Mouse (Mus musculus): ENCODE results near the gene Abca15. TPM values are rescaled to one million over a fixed set of nuclear protein-coding genes. Genes with fewer than 3 reads are reported as not detected.

The Abca15 gene
- polyA plus RNA-seq (2014; fragmentation: Illumina TruSeq; extraction: RNeasy Lipid Tissue Mini Kit (QIAGEN cat#74804); ENCODE audit: low read depth, low replicate concordance): 0.22 TPM

DNA sequence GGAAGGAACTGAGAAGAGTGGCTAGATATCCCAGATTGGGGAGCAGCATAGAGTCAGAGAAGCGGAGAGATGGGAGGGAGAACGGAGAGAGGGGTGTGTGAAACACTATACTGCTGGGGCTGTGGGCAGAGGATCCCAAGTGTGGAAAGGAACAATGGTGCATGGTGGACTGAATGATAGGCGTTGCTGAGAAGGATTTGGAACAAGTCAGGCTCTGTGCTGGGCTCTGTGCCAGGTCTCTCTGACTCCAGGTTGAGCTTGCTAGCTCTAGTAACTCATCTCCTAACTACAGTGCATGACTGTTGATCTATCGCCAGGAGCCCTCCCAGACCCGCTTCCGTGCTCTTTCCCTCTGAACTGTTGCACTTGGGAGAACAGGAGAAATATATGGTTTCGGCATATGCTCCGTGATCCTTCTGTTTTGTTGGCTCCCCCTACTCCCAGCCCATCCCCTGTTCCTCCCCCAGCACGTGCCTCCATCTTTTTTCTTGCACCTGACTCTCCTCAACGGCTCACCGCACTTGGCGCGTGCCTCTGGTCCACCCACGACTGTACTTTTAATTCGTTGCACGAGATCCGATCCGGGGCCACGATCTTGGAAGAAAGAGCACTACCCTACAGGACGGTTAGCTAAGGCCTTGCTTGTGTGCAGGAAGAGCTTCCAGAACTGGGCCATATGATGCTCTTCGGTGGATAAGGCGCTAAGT is at the start of gene Abca15:
Abca15 (plus strand) TSS at position 584 of the 707 bp plus-strand sequence.

DNA sequence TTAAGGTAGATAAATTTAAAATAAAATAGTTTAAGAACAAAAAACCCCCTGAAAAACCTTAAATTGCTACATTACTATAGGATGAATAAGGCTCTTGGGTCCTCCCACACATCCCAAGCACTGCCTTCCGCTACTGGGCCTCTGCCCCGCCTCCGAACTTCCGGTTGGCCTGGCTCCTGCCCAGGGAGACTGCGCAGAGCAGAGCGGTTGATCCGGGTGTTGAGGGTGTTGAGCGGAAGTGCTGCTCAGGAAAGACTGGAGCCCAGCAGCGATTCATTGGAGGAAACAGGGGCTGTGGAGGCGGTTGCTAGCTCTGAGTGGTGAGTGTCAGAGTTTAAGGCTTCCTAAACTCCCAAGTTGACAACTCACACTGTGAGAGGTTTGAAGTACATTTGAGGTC is 81.0 kb downstream of the Abca15 start, which contains the start of gene Abca16:
Abca16 (plus strand) TSS at position 201 of the 400 bp plus-strand sequence.

Other genes with a start within 250 kb of the Abca15 start
- not detected for gene Dnah3, start 233.4 kb upstream of the Abca15 start, polyA plus RNA-seq (2014; fragmentation: Illumina TruSeq; extraction: RNeasy Lipid Tissue Mini Kit (QIAGEN cat#74804); ENCODE audit: low read depth, low replicate concordance)
- 43.0 TPM for gene Tmem159, start 226.3 kb upstream of the Abca15 start, polyA plus RNA-seq (2014; fragmentation: Illumina TruSeq; extraction: RNeasy Lipid Tissue Mini Kit (QIAGEN cat#74804); ENCODE audit: low read depth, low replicate concordance)
- gene Zp2, start 183.4 kb upstream of the Abca15 start, polyA plus RNA-seq (2014; fragmentation: Illumina TruSeq; extraction: RNeasy Lipid Tissue Mini Kit (QIAGEN cat#74804); ENCODE audit: low read depth, low replicate concordance): 1.9 TPM
- 125 TPM for gene Anks4b, start 154.8 kb upstream of the Abca15 start, polyA plus RNA-seq (2014; fragmentation: Illumina TruSeq; extraction: RNeasy Lipid Tissue Mini Kit (QIAGEN cat#74804); ENCODE audit: low read depth, low replicate concordance)
- gene Crym, start 126.6 kb upstream of the Abca15 start, polyA plus RNA-seq (2014; fragmentation: Illumina TruSeq; extraction: RNeasy Lipid Tissue Mini Kit (QIAGEN cat#74804); ENCODE audit: low read depth, low replicate concordance): 1.0 TPM
- 1.1 TPM for gene Abca14, start 124.7 kb upstream of the Abca15 start, polyA plus RNA-seq (2014; fragmentation: Illumina TruSeq; extraction: RNeasy Lipid Tissue Mini Kit (QIAGEN cat#74804); ENCODE audit: low read depth, low replicate concordance)
- gene Abca16, start 81.0 kb downstream of the Abca15 start, polyA plus RNA-seq (2014; fragmentation: Illumina TruSeq; extraction: RNeasy Lipid Tissue Mini Kit (QIAGEN cat#74804); ENCODE audit: low read depth, low replicate concordance): not detected